Mouse (Mus musculus): ENCODE results near the gene Mrps18c.

The Mrps18c gene

GRCm38 (mm10) chr5:100828701-100829100 lies 30.3 kb downstream of the Mrps18c start:
- DNase-seq: no peak

- DNase-seq: no peak
These were observed 34.3 kb downstream of the Mrps18c start for GRCm38 (mm10) chr5:100832680-100833079.

GRCm38 (mm10) chr5:100833841-100834240 lies 35.4 kb downstream of the Mrps18c start:
- no peak for DNase-seq

- no peak for DNase-seq
These were observed 37.6 kb downstream of the Mrps18c start for GRCm38 (mm10) chr5:100835862-100836538.

- DNase-seq: no peak
These were observed 39.5 kb downstream of the Mrps18c start for GRCm38 (mm10) chr5:100837907-100838306.

- no peak for DNase-seq
These were observed 46.1 kb downstream of the Mrps18c start for GRCm38 (mm10) chr5:100844485-100844884.

GRCm38 (mm10) chr5:100845485-100845847 lies 47.0 kb downstream of the Mrps18c start, which contains the start of gene Gpat3:
Gene Gpat3 (plus strand): TSS chr5:100845713.
- DNase-seq: peak; percentile 42 to 55

- DNase-seq: peak; percentile 75 to 86
These were observed 47.6 kb downstream of the Mrps18c start for GRCm38 (mm10) chr5:100845848-100846598.

- no peak for DNase-seq
These were observed 48.1 kb downstream of the Mrps18c start for GRCm38 (mm10) chr5:100846599-100846920.

GRCm38 (mm10) chr5:100847143-100847542 lies 48.7 kb downstream of the Mrps18c start:
- DNase-seq: no peak

GRCm38 (mm10) chr5:100853963-100854362 lies 55.5 kb downstream of the Mrps18c start:
- no peak for DNase-seq

Data from kidney, postnatal 25 days (tissue).